Mouse (Mus musculus) mouse embryonic stem cell (cell line): ENCODE results near the gene Prkaa1.

ENCODE experiments used
- in situ Hi-C, 2 experiments: fragments of 300-500 bp; cut with MboI; formaldehyde crosslinking; loops; 1 replicate in 1 of 2; 3 replicates in 1 of 2; pipeline ENCODE4 v1.14.3; 2019 to 2020; ENCODE audit warnings: low sequenced_read_pairs in 2 of 2, low pct_unique_long_range_greater_than_20kb in 1 of 2, mixed read lengths in 1 of 2; ENCODE audit not compliant: unreplicated experiment in 1 of 2

Prkaa1 gene

DNA sequence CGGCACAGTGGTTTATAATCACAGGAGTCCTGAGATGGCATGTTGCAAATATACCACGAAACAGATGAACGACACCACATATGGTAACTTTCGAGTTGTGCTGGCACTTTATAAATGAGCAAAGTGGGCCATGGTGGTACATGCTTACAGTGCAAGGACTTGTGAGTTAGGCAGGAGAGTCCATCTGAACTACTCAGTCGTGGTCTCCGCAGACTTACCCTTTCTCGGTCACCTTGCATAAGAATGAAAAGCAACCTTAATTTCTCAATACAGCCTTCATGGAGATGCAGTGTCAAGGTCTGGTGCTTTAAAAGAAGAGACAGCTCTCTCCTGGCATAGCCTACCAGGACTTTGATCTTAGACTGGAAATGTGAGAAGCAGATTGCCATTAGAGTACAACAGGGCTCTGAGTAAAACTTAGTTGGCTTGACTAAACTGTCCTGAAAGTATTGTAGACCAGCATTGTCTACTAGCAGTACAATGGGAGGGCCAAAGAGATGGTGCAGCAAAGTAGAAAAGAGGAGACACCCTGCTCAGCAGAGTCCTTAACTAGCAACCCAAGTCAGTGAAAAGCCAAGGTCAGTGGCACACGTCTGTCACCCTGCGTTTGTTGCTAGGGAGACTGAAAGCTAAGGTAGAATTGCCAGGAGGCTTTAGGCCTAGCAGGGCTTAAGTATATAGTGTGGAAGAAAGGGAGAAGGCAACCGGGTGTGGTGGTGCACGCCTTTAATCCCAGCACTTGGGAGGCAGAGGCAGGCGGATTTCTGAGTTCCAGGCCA lies 21.9 kb upstream of the Prkaa1 start:
- in situ Hi-C loops, result loop anchor here in 1 of 2 experiments (25.0 kb wide), 1 partner anchor 1134 kb away; the partner anchor contains the start of genes AW549877 and Fbxo4

DNA sequence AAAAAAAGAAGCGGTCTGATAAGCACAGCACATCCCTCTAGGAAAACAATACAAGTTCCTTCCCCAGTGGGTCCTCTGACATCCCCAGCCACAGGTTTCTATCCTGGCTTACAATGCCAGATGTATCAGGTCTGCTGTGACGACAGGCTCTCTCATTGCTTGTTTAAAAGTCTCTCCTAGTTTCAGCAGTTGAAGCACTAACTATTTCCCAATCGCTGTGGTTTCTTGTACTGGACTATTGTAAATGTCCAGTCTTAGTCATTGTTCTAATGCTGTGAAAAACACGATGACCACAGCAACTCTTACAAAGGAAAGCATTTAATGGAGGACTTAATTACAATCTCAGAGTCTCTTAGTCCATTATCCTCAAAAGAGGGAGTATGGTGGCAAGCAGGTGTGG lies 17.2 kb upstream of the Prkaa1 start:
- in situ Hi-C loops, result loop anchor here in 1 of 2 experiments (25.0 kb wide), 1 partner anchor 911 kb away; no protein-coding TSS in a partner anchor

DNA sequence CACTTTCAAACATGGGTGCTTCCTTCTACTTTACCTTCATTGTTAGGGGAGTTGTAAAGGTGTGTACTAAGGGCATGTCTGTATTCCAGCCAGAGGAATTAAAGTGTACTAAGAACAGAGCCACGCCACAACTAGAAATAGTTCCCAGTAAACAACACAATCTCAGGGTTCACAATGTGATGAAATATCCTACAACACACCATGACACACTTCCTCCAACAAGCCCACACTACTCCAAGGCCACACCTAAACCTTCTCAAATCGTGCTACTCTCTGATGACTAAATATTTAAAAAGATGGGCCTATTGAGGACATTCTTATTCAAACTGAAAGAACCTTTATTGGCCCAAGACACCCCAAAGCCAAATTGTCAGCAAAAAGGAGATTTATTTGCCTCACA lies 16.2 kb upstream of the Prkaa1 start:
- in situ Hi-C loops, result loop anchor here in 1 of 2 experiments (25.0 kb wide), 1 partner anchor 910 kb away; no protein-coding TSS in a partner anchor

DNA sequence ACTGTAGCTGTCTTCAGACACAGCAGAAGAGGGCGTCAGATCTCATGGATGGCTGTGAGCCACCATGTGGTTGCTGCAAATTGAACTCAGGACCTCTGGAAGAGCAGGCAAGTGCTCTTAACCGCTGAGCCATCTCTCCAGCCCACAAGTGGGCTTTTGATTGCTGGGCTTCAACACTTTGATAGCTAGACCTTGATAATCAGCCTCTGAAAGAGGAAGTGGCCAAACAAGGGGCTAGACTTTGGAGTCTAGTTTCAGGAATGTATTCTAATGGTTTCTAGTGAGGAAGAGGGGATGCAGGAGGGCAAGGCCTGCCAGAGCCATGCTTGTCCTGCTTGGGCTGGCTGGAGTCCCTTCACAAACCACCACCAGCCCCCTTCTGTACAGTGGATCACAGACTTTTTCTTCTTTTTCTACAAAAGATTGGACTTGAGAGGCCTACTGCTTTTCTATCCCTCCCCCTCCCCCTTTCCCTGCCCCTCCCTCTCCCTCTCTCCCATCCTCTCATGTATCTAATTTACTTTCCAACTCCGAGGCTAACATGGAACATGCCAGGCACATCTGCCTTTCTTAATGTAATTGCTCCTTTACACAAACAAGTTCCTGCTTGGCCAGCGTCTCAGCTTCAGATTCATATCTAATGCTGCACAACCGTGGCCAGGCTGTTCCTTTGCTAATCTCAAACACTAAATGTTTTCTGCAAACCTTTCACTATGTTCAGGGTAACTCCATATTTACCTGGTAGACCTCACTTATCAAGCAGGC lies 15.3 kb upstream of the Prkaa1 start:
- in situ Hi-C loops, result loop anchor here in 1 of 2 experiments (25.0 kb wide), 1 partner anchor 909 kb away; no protein-coding TSS in a partner anchor

DNA sequence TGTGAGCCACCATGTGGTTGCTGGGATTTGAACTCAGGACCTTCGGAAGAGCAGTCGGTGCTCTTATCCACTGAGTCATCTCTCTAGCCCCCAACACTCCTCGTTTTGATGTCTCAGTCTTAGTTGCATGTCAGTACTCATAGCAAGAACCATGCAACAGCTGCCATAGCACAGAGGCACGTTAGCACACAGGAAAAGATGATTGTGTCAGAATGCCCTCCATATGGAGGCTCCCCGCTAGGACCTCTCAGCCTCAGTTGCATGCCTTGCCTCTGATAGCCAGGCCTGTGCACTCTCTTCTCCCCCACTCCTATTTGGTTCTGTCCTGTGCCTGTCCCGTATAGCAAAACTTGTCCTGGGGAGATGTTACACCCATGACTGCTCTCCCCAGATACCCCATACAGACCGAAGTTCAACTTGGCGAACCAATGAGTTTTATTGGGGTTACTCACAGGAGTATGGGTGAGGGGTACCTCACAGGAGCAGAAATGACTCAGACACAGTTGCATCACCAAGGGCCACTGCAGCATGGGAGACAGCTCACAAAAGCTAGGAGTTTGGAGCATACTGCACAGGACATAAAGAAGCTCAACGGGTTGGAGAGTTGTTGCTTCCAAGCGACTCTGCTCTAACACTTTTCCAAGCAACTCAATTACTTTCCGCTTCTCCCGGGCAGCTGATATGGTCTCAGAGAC lies 14.4 kb upstream of the Prkaa1 start:
- in situ Hi-C loops, result loop anchor here in 1 of 2 experiments (25.0 kb wide), 1 partner anchor 908 kb away; no protein-coding TSS in a partner anchor

DNA sequence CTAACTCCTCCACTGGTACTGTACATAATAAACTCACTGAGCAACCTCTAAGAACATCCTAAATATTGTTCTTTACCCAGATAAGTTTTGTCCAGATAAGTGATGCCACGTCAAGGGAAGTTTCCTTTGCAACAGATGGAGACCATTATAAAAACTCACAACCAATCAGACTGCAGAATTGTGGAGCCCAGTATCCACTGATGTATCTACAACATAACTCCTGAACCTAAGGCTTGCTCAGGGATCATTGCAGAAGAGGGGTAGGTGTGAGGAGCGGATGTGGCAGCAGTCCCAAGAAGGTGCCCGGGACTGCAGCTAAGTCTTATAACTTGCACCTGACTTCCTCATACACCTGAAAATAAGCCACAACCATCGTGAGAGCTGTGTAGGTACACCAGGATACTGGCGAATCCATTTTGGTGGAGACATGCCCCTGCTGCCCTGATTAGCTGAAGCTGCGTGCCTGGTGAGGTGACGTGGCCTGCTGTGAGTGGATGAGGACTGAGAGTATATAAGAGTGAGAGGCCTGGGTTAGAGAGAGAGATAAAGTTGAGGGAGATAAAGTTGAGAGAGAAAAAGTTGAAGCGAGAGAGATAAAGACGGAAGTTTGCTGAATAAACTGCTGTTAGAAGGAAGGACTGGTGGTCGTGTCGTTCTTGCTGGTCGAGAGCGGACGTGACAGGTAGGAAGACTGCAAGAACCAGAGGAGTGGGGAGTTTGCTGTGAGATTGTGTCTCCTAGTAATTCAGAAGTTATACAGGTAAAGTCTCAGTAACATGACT lies 12.6 kb upstream of the Prkaa1 start:
- in situ Hi-C loops, result loop anchor here in 1 of 2 experiments (25.0 kb wide), 1 partner anchor 906 kb away; no protein-coding TSS in a partner anchor

DNA sequence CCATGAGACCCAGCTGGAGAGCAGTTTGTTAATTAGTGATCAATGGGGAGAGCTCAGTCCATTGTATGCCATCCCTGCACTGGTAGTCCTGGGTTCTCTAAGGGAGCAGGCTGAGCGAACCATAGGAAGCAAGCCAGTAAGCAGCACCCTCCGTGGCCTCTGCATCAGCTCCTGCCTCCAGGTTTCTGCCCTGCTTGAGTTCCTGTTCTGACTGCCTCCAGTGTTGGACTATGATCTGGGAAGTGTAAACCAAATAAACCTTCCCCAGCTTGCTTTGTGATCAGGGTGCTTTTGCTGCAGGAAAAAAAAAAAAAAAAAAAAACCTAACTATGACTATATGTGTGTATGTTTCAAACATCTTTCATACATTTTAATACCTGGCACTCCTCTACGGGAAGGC lies 10.4 kb upstream of the Prkaa1 start:
- in situ Hi-C loops, result loop anchor here in 1 of 2 experiments (25.0 kb wide), 1 partner anchor 904 kb away; no protein-coding TSS in a partner anchor

DNA sequence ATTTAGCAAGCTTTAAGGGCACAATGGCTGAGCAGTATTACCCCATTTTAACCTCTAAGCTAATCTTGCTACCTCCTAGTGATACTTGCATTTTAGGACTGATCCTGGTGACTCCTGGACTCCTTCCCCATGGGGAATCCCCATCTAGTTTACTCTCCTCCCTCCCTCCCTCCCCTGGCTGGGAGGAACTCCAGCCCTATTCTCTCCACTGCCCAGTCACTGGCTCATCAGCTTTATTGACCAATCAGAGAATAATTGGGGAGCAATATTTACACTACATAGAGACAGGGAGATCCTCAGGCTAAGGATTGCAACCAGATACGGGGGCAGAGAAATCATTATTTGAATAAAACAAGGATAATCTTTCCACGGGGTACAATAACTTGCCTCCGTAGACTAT lies 9.5 kb upstream of the Prkaa1 start:
- in situ Hi-C loops, result loop anchor here in 1 of 2 experiments (25.0 kb wide), 1 partner anchor 903 kb away; no protein-coding TSS in a partner anchor

DNA sequence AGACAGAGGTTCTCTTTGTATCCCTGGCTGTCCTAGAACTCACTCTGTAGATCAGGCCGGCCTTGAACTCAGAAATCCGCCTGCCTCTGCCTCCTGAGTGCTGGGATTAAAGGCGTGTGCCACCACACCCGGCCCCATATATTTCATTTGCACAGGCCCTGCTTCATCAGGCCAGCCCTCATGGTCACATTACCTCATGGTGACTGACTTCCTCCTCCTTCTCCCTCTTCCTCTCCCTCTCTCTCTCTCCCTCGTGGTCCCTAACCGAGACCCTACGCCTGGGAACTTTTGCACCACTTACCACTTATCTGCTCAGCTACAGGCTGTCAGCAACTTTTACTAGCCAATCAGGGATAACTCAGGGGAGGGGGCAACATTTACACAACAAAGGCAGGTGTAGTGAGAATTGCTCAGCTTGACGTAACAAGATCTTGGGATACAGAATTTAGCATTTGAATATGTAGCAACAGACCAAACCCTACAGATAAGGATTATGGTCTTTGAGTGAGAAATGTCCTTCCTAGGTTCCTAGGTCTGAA lies 8.6 kb upstream of the Prkaa1 start:
- in situ Hi-C loops, result loop anchor here in 1 of 2 experiments (25.0 kb wide), 1 partner anchor 902 kb away; no protein-coding TSS in a partner anchor

DNA sequence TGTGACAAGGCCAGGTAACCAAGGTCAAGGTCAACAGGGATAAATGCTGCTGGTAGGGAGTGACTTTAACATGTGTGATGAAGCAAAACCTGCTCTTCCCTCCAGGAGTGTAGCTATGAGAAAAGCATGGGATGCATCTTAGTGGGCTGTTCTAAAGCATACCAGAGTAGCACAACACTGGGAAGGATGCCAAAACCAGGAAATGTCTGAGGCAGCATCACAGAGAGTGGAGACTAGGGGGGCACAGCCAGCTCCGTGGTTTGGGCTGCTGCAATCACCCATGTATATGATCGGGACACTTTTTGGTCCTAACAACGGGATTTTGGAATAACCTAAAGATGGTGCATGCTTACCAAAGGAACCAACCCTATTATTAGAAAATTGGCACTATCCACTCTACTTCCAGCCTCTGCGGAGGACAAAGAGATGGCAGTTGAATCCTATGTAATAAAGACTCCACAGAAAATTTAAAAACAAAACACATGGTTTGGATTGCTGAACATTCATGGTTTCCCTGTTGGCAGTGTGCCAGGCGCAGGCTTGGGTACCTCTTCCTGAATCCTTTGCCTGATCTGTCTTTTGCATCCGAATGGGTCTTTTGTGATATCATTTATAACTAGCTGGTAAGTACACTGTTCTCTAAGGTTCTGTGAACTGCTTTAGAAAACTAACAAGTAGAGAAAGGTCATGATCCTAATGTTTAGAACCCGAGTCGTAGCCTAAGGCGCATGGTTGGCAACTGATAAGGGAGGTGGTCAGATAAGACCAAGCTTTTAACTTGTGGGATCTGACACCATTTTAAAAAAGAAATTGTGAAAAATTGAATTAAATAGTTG lies 5.4 kb upstream of the Prkaa1 start:
- in situ Hi-C loops, result loop anchor here in 1 of 2 experiments (25.0 kb wide), 1 partner anchor 899 kb away; no protein-coding TSS in a partner anchor

DNA sequence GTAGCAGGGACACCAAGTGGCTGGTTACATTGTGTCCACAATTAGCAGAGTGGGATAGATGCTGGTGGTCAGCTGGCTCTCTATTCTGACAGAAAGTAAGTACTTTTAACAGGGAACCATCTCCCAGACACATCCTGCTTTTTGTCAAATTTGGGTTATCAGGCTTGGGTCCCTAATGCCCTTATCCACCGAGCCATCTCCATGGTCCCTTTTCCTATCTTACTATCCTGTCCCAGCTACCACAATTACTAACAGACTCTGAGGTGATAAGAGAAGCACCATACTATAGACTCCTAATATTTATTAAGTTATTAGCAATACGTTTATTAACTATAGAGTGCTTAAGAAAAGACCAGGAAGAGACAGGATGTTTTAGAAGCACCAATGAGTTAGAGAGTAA lies 4.3 kb upstream of the Prkaa1 start:
- in situ Hi-C loops, result loop anchor here in 1 of 2 experiments (25.0 kb wide), 1 partner anchor 898 kb away; no protein-coding TSS in a partner anchor

DNA sequence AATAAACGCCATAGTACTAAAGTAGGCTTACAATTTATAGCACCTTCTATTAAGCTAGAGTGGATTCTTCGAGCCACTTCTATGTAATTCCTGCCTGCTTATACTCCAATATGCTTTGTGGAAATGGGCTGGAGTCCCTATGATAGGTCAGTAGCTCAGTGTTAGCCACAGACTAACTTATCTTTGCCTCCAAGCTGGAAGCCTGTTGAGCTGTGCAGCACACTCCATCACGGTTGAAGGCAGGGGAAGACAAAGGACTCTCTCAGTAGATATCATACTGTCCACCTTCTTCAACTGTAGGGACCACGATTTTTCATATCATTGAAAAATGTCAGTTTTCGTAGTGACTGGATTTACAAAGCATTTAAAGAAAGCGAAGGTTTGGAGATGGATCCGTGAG lies 3.8 kb upstream of the Prkaa1 start:
- in situ Hi-C loops, result loop anchor here in 1 of 2 experiments (25.0 kb wide), 1 partner anchor 897 kb away; no protein-coding TSS in a partner anchor

DNA sequence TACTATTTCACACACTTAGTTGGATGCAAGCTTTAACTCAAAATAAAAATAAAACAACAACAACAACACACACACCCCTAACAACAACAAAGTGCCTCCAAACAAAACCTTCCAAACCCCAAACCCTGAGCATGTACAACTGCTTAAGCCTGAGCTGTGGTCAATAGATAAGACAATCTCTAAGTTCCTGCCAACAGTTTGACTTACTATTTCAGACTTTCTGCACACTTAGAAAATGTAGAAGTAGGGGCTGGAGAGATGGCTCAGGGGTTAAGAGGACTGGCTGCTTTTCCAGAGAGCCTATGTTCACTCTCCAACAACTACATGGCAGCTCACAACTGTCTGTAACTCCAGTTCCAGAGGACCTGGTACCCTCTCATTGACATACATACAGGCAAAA lies 3.3 kb upstream of the Prkaa1 start:
- in situ Hi-C loops, result loop anchor here in 1 of 2 experiments (25.0 kb wide), 1 partner anchor 897 kb away; no protein-coding TSS in a partner anchor

DNA sequence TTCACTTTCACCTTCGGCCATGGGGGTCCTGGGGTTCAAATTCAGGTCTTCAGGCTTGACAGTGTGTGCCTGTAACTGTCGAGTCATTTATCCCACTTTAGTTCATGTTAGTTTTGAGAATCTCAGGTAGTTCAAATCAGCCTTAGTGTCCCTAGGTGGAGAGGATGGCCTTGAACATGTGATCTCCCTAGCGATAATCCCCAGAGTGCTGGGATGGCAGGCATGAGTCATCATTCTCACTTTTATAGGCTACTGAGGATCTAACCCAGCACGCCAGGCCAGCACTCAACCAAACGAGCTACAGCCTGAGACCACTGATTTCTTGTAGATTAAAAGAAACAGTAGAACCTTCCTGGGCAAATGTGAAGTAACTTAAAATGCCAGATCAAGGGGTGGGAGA lies 1.6 kb upstream of the Prkaa1 start:
- in situ Hi-C loops, result loop anchor here in 1 of 2 experiments (25.0 kb wide), 1 partner anchor 895 kb away; no protein-coding TSS in a partner anchor

DNA sequence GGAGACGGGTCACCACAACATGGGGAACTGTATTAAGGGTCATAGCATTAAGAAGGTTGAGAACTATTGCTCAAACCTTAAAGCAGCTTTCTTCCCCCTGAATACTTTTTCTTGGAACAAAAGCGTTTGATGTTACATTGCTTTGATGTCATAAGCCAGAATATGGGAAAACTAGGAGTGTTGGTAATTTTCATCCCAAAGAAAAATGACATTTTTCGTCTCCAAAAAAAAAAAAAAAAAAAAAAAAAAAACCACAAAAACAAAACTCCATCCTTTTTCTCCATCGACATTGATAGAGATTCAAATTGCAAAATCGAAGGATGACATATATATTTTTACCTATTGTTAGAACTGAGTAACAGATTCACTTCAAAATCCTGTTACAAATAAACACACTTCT lies 947 bp upstream of the Prkaa1 start:
- in situ Hi-C loops, result loop anchor here in 1 of 2 experiments (25.0 kb wide), 1 partner anchor 895 kb away; no protein-coding TSS in a partner anchor
